Mouse (Mus musculus): ENCODE measurements at regions not wholly inside any gene's neighbourhood (a gene's known extent, or its start where the extent isn't known, plus 50 kb on each side); places are given as distances from the start of the nearest gene placed in this dataset.

DNA sequence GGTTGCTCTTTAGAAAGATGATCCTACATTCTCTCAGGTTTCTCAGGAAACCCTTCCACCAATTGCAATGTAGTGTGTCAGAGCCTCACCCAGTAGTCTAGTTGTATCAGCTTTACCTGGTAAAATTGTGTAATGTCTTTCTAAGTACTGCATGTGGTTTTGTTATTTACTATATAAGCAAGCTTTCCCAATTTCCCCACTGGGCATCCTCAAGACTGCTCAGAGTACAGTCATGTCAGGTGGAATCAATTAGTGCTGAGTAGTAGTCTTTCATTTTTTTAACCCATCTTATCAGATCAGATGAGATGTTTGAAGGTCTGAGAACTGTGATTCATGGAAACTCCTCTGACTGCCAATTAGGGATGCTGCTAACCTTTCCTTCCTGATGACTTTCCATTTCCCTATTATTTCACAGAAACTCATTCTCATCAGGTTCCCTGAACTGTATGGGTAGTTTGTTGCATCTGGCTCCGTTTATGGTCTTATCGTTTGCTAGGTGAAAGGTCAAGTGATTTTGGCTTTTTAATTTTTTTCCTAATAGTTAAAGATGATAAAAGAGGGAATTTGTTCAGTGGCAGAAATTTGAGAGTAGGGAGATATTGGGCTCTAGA is 393.6 kb upstream of the Cobl start:
- no peaks in the 10 kb centered on the region for H3K27me3 ChIP-seq (ENCODE audit: control insufficient read depth, insufficient read depth, low read length)
- TF ChIP-seq CTCF (IDR thresholded peaks at IDR 0.05; ENCODE audit: extremely low read depth, insufficient read length, insufficient replicate concordance, low read depth, low read length) (no peak), POLR2A (IDR thresholded peaks at IDR 0.05; ENCODE audit: low read depth, low read length) (no peak)
- 63% methylated on average over 2 of the region's 2 CpGs for WGBS
- H3K36me3 ChIP-seq (ENCODE audit: control insufficient read depth, insufficient read depth, low read length) = no peaks in the 10 kb centered on the region
- H3K27ac ChIP-seq (ENCODE audit: insufficient read depth, low read depth, low read length) = no peak overlapping the region
- no peaks in the 10 kb centered on the region for H3K4me1 ChIP-seq (ENCODE audit: control insufficient read depth, insufficient read depth, insufficient read length, low read length)
- H3K4me3 ChIP-seq (ENCODE audit: low read depth, low read length) = no peak overlapping the region

- Histone ChIP-seq H3K4me1 (ENCODE audit: control insufficient read depth, insufficient read depth, insufficient read length, low read length) (no peaks in the 10 kb centered on the region), H3K27me3 (ENCODE audit: control insufficient read depth, insufficient read depth, low read length) (no peaks in the 10 kb centered on the region), H3K4me3 (ENCODE audit: low read depth, low read length) (no peak overlapping the region), H3K36me3 (ENCODE audit: control insufficient read depth, insufficient read depth, low read length) (no peaks in the 10 kb centered on the region), H3K27ac (ENCODE audit: insufficient read depth, low read depth, low read length) (no peak overlapping the region)
- no peak for TF ChIP-seq POLR2A (IDR thresholded peaks at IDR 0.05; ENCODE audit: low read depth, low read length)
- no peak for TF ChIP-seq CTCF (IDR thresholded peaks at IDR 0.05; ENCODE audit: extremely low read depth, insufficient read length, insufficient replicate concordance, low read depth, low read length)
- 76% methylated on average over 6 of the region's 6 CpGs for WGBS
Measured at GRCm38 (mm10) chr11:12857358-12858199, 392.8 kb upstream of the Cobl start.

- Histone ChIP-seq H3K27ac (ENCODE audit: insufficient read depth, low read depth, low read length) (no peak overlapping the region), H3K4me3 (ENCODE audit: low read depth, low read length) (no peak overlapping the region), H3K27me3 (ENCODE audit: control insufficient read depth, insufficient read depth, low read length) (no peaks in the 10 kb centered on the region), H3K4me1 (ENCODE audit: control insufficient read depth, insufficient read depth, insufficient read length, low read length) (no peaks in the 10 kb centered on the region), H3K36me3 (ENCODE audit: control insufficient read depth, insufficient read depth, low read length) (no peaks in the 10 kb centered on the region)
- TF ChIP-seq CTCF (IDR thresholded peaks at IDR 0.05; ENCODE audit: extremely low read depth, insufficient read length, insufficient replicate concordance, low read depth, low read length) = no peak
- TF ChIP-seq POLR2A (IDR thresholded peaks at IDR 0.05; ENCODE audit: low read depth, low read length) = no peak
Measured at GRCm38 (mm10) chr11:12847793-12848192, 383.0 kb upstream of the Cobl start.

DNA sequence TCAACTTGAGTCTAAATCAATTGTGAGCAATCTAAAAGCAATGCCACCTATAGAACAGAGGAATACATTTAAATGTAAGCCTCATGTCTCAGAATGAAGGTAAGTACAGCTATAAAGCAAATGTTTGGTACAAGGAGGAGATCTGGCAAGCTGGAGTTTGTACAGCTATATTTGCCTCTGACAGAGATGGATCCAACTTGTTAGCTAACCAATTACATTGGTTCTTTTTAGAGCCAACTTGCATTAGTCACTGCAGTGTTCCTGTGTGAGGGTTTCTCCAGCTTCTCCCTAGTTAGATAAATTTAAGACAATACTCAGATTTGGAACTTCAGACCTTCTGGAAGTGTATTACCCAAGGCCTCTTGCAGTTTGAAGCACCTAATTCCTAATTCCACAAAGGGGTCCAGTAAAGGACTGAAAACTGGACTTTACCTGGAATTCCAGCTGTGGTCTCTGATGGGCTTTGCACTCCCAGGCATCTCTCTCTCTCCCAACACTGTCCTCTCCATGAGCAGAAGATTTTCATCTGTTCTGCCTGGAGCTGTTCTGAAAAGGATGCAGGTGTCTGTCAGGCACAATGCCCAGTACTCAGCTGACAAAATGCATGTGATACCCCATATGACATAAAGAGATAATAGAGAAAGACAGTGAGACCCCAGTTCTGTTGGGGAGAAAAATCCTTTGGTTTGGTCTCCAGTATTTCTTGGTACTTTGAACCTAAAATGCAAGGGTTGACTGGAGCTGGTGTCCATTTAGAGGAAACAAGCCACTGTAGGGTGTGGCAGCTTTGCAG is 379.1 kb upstream of the Cobl start:
- Histone ChIP-seq H3K27ac (ENCODE audit: insufficient read depth, low read depth, low read length) (no peak overlapping the region), H3K4me1 (ENCODE audit: control insufficient read depth, insufficient read depth, insufficient read length, low read length) (no peaks in the 10 kb centered on the region), H3K36me3 (ENCODE audit: control insufficient read depth, insufficient read depth, low read length) (no peaks in the 10 kb centered on the region), H3K27me3 (ENCODE audit: control insufficient read depth, insufficient read depth, low read length) (no peaks in the 10 kb centered on the region), H3K4me3 (ENCODE audit: low read depth, low read length) (no peak overlapping the region)
- no peak for TF ChIP-seq POLR2A (IDR thresholded peaks at IDR 0.05; ENCODE audit: low read depth, low read length)
- no peak for TF ChIP-seq CTCF (IDR thresholded peaks at IDR 0.05; ENCODE audit: extremely low read depth, insufficient read length, insufficient replicate concordance, low read depth, low read length)

DNA sequence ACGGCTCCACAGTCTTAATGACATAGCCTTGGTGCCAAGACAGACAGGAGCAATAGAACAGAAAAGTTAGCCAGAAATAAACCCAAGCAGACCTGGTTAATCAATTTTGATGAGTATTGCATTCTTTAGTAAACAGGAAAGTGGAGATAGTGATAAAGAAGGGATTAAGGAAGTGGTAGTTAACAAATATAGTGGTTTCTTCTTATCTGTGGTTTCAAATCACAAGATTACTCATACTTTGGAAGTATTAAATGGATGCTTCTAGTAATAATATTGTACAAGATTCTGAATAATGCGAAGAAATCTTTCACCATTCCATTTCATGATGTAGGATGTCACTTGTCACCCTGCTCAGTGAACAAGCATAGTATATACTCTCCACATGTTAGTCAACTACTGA is 376.6 kb upstream of the Cobl start:
- 70% methylated on average over 2 of the region's 2 CpGs for WGBS
- TF ChIP-seq CTCF (IDR thresholded peaks at IDR 0.05; ENCODE audit: extremely low read depth, insufficient read length, insufficient replicate concordance, low read depth, low read length) = no peak
- no peak for TF ChIP-seq POLR2A (IDR thresholded peaks at IDR 0.05; ENCODE audit: low read depth, low read length)
- Histone ChIP-seq H3K4me3 (ENCODE audit: low read depth, low read length) (no peak overlapping the region), H3K27ac (ENCODE audit: insufficient read depth, low read depth, low read length) (no peak overlapping the region), H3K4me1 (ENCODE audit: control insufficient read depth, insufficient read depth, insufficient read length, low read length) (no peaks in the 10 kb centered on the region), H3K27me3 (ENCODE audit: control insufficient read depth, insufficient read depth, low read length) (no peaks in the 10 kb centered on the region), H3K36me3 (ENCODE audit: control insufficient read depth, insufficient read depth, low read length) (no peaks in the 10 kb centered on the region)

DNA sequence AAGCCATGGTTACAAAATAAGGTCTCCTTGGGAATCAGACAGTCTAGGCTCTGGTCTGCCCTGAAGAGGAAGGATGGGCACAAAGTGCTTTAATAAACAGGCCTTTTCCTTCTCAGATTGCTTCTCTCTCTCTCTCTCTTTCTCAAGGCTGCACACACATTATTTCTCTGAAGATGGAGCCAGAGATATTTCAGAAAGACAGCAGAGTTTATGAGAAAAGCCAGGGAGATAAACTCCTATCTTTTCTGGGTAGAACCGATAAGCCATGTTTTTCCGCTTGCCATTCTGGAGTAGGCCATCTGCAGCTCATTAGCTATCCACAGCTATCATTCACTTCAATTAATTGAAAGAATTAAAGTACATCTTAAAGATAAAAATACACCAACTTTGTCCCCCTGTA is 373.2 kb upstream of the Cobl start:
- Histone ChIP-seq H3K4me3 (ENCODE audit: low read depth, low read length) (no peak overlapping the region), H3K36me3 (ENCODE audit: control insufficient read depth, insufficient read depth, low read length) (no peaks in the 10 kb centered on the region), H3K27ac (ENCODE audit: insufficient read depth, low read depth, low read length) (no peak overlapping the region), H3K4me1 (ENCODE audit: control insufficient read depth, insufficient read depth, insufficient read length, low read length) (no peaks in the 10 kb centered on the region), H3K27me3 (ENCODE audit: control insufficient read depth, insufficient read depth, low read length) (no peaks in the 10 kb centered on the region)
- TF ChIP-seq CTCF (IDR thresholded peaks at IDR 0.05; ENCODE audit: extremely low read depth, insufficient read length, insufficient replicate concordance, low read depth, low read length) (no peak), POLR2A (IDR thresholded peaks at IDR 0.05; ENCODE audit: low read depth, low read length) (no peak)
- WGBS = 77% methylated on average over 2 of the region's 2 CpGs

DNA sequence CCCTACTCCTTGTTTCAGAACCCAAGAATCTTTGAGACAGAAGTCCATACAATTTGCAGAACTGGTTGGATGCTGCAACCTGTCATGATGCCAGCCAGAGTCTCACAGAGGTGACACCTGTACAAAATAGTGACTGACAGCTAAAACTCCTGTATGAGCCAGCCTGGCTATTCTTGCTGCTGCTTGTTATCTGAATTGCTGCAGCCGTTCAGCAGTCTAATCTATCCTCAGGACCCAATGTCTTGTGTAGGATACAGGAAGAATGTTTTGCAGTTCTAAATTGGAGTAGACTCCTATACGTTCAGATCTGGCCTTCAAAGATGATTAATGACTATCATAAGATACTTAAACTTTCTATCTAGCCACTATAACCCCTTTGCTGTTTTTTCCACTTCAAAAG is 372.6 kb upstream of the Cobl start:
- Histone ChIP-seq H3K27me3 (ENCODE audit: control insufficient read depth, insufficient read depth, low read length) (no peaks in the 10 kb centered on the region), H3K4me1 (ENCODE audit: control insufficient read depth, insufficient read depth, insufficient read length, low read length) (no peaks in the 10 kb centered on the region), H3K27ac (ENCODE audit: insufficient read depth, low read depth, low read length) (no peak overlapping the region), H3K36me3 (ENCODE audit: control insufficient read depth, insufficient read depth, low read length) (no peaks in the 10 kb centered on the region), H3K4me3 (ENCODE audit: low read depth, low read length) (no peak overlapping the region)
- 29% methylated on average over 2 of the region's 2 CpGs for WGBS
- TF ChIP-seq CTCF (IDR thresholded peaks at IDR 0.05; ENCODE audit: extremely low read depth, insufficient read length, insufficient replicate concordance, low read depth, low read length) (no peak), POLR2A (IDR thresholded peaks at IDR 0.05; ENCODE audit: low read depth, low read length) (no peak)

Measured in small intestine, adult 2 months (tissue).